Mouse (Mus musculus) liver, adult (tissue): ENCODE results near the gene Crisp2.

Experiments
- GATA4 ChIP-seq: IDR thresholded peaks from 2 replicates; pipeline ENCODE4 v1.6.1; 2014; ENCODE audit warnings: mild to moderate bottlenecking, low read length; ENCODE audit not compliant: insufficient replicate concordance

The Crisp2 gene

GRCm38 (mm10) chr17:40806953-40807572 is at the start of gene Crisp2:
Gene Crisp2 (minus strand): TSS chr17:40807003.
- TF ChIP-seq GATA4 = no peak

- no peak for TF ChIP-seq GATA4
Measured at GRCm38 (mm10) chr17:40855065-40855464, 48.3 kb upstream of the Crisp2 start.

- TF ChIP-seq GATA4 = no peak
Measured at GRCm38 (mm10) chr17:40837308-40837707, 30.5 kb upstream of the Crisp2 start.

DNA sequence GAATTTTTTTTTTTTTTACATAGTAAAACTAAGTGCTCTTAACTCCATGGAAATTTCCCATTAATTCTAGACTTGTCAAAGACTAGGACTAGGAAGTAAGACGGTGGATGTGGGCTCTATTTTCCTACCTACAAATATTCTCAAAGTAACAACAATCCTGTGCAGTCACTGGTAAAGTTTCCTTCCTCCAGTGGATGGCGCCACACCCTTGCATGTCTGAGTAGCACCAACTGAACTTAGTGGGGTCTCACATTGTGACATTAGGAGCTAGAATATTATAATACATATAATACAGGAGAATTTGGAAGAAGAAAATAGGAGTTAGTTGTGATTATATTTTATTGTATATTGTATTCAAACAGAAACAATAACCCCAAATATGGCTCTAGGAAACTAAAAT is 25.1 kb upstream of the Crisp2 start:
- TF ChIP-seq GATA4 = no peak

GRCm38 (mm10) chr17:40824549-40824948 is 17.7 kb upstream of the Crisp2 start:
- no peak for TF ChIP-seq GATA4

DNA sequence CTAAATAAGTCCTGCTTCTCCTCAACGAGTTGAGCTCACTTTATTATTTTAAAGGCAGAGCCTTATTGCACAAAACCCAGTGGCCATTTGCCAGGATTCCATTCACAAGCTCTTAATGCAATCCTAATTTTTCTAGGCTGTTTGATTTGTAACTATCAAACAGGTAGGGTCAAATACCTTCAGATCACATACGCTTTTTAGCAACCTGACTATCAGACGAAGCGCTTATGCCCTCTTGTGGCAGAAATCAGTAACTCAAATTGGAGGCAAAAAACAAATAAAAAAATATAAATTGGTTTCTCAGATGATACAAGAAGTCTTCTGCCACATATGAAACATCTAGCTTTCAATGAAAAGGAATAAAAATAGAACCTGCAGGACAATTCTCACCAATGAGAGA is 17.0 kb upstream of the Crisp2 start:
- TF ChIP-seq GATA4 = no peak

- no peak for TF ChIP-seq GATA4
Measured at GRCm38 (mm10) chr17:40821477-40821876, 14.7 kb upstream of the Crisp2 start.

DNA sequence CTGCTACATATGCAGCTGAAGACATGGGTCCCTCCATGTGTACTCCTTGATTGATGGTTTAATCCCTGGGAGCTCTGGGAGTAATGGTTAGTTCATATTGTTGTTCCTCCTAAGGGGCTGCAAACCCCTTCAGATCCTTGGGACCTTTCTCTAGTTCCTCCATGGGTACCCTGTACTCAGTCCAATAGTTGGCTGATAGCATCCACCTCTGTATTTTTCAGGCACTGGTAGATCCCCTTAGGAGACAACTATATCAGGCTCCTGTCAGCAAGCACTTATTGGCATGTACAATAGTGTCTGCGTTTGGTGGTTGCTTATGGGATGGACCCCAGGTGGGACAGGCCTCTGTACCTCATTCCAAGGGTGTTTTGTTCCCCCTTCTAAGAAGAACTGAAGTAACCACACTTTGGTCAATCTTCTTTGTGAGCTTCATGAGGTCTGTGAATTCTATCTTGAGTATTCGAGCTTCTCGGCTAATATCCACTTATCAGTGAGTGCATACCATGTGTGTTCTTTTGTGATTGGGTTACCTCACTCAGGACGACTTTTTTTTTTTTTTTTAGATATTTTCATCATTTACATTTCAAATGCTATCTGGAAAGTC is 10.6 kb upstream of the Crisp2 start:
- TF ChIP-seq GATA4 = no peak

- no peak for TF ChIP-seq GATA4
Measured at GRCm38 (mm10) chr17:40812259-40812658, 5.5 kb upstream of the Crisp2 start.

DNA sequence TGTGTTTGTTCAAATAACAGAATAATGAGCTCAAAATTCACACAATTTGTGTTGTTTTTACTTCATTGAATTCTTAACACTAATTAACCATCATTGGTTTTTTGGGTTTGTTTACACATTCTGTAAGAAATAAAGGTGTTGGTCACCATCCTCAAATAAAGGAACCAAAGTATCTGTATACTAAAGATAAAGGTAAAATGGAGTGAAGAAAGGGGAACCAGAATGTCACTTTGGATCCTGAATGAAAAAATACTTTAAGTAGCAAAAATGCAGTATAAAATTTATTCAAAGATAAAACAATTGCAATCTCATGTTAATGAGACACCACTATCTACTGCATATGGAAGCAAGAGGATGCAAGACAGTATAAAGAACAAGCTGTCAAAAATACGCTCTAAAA is 4.8 kb upstream of the Crisp2 start:
- no peak for TF ChIP-seq GATA4

GRCm38 (mm10) chr17:40810934-40811333 is 4.1 kb upstream of the Crisp2 start, which contains the start of gene Rhag:
Gene Rhag (plus strand): TSS chr17:40811126.
- no peak for TF ChIP-seq GATA4

DNA sequence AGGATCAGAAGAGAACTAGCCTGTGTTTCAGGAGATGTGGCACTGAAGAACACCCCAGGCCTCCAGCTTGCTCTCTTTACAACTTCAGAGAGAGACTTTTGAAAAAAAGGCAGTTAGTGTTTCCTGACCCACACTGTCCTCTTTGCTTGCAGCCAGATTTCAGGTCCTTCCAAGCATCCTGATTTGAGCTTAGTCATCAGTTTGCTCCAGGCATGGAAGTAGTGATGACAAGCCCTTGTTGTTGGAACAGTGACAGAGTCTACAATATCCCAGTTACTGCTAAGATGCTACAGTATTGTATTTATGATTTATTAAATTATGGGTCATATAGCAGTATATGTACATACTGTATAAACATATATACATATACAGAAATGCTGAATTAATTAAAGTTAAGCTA is 1.3 kb upstream of the Crisp2 start:
- no peak for TF ChIP-seq GATA4

- TF ChIP-seq GATA4 = peak; percentile 79; the same call in 1 of the 2 replicates
Measured at GRCm38 (mm10) chr17:40806550-40806949, 253 bp downstream of the Crisp2 start.

DNA sequence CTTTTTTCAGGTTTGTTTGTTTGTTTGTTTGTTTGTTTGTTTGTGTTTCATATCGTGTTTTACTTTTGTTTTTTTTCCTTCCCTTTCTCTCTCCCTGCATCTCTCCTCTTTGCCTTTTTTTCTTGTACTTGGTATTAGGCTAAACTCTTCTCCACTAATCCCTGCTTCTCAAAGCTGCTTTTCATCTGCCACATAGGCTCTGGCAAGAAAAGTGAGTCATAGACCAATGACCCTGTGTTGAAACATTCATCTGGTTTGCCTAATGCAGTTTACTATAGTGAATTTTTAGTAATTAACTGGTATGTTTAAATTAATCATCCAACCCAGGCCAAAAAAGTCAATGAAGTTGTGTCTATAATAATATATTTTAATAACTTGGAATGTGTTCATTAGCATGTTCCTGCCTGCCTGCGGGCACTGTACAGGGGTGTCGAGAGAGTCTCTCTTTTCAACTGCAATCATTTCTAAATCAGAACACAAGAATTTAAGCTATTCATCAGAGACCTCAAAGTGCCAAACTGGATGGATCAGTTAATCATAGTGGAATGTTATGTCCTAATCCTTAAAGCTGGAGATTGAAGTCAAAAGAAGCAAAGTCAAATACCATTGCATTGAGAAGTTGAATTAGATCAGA is 4.0 kb downstream of the Crisp2 start:
- no peak for TF ChIP-seq GATA4

DNA sequence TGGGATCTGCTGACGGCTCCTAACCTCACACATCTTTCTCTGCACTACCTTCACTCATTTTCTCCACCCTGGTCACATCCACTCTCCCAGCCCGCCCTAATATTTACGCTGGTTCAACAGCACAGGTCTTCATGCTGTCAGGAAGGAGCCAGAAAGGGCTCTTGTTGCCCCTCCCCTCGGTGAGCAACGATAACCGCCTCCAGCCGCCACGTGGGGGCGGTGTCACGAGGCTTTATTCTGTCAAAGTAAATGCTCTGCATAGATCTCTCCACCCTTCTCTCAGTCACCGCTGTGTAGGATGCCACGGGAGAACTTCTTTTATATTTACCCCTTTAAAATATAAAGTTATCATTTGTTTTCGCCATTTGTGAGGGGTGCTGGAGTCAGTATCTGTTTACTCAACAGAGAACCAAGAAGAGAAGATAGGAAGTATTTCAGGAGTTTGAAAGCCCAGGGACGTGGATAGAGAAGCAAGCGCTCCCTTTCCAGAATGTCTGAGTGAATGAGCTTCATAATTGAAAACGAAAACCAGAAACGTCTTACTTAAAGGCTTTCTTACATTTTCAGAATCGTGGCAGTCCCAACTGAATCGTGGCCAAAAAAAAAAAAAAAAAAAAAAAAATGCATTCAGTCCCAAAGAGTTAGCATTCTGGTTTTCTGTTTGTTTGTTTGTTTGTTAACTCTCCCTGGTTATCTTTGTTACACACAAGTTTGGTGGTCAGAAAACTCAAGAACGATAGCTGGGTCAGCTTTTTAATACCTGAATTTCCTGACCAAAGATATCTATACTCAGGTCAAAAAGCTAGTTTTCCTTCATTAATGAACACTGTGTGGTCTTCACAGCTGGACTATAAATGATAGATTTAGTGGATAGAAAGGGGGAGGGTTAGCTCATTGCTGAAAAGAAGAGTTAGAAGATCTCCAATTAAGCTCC is 12.6 kb downstream of the Crisp2 start:
- TF ChIP-seq GATA4 = no peak
